Mouse (Mus musculus) brown adipose tissue, adult 24 weeks (tissue): Measurements from ENCODE around the gene Fscn2. TPM values are rescaled to one million over a fixed set of nuclear protein-coding genes. Genes with fewer than 3 reads are reported as not detected.
"Not testable (repeated sequence)": the region's sequence is repeated elsewhere in the genome, so short reads cannot be mapped to it uniquely, and the experiment has no call there.

ENCODE experiments used
- H3K27ac ChIP-seq: fragments of 200-500 bp; replicated peaks from 2 replicates; pipeline ENCODE4 v1.5.1; 2012; ENCODE audit warnings: low read depth, mild to moderate bottlenecking, low read length
- H3K4me1 ChIP-seq: fragments of 200-500 bp; 2 replicates; pipeline ENCODE4 v1.6.1; 2012; ENCODE audit warnings: low read length, mixed read lengths; ENCODE audit not compliant: control insufficient read depth, insufficient read depth, insufficient read length
- H3K4me3 ChIP-seq: fragments of 200-500 bp; 2 replicates; pipeline ENCODE4 v1.5.1; 2012; ENCODE audit warnings: low read depth, mild to moderate bottlenecking, low read length, moderate library complexity; ENCODE audit not compliant: insufficient read depth
- polyA plus RNA-seq: library from polyadenylated mRNA; stranded (reverse); fragments of >200 nt; gene quantifications from 2 replicates; pipeline ENCODE4 v1.2.4, GENCODE M21; 2012; ENCODE audit not compliant: missing spikeins, insufficient read depth, insufficient read length

The Fscn2 gene
- polyA plus RNA-seq, 1 experiment: not detected

DNA sequence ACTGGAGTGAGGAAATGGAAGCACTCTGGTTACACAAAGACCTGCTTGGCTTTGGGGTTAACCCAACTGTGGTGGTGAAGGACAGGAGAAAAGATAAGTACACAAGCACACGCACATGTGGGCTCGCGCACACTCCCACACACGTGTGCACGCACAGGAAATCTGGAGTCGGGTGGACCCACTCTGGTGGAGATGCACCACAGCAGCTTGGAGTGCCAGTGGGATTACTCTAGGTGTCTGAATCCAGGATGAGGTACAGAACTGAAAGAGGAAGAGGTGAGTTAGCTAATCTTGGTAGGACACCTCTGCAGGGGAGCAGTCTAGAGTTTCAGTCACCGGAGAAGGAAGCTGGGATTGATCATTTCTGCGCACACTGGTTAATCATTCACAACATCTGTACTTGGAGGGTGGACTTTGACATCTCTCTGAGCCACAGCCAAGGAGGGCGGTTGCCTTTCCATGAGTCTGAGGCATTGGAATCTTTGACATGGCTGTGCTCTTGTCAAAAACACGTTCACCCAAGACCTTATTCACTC, 21.3 kb upstream of the Fscn2 start:
- Histone ChIP-seq H3K27ac (no peak overlapping the region), H3K4me3 (no peak overlapping the region), H3K4me1 (no peaks in the 10 kb centered on the region)

GRCm38 (mm10) chr11:120341661-120342060, 19.7 kb upstream of the Fscn2 start:
- Histone ChIP-seq H3K4me3 (no peak overlapping the region), H3K4me1 (no peaks in the 10 kb centered on the region), H3K27ac (no peak overlapping the region)

DNA sequence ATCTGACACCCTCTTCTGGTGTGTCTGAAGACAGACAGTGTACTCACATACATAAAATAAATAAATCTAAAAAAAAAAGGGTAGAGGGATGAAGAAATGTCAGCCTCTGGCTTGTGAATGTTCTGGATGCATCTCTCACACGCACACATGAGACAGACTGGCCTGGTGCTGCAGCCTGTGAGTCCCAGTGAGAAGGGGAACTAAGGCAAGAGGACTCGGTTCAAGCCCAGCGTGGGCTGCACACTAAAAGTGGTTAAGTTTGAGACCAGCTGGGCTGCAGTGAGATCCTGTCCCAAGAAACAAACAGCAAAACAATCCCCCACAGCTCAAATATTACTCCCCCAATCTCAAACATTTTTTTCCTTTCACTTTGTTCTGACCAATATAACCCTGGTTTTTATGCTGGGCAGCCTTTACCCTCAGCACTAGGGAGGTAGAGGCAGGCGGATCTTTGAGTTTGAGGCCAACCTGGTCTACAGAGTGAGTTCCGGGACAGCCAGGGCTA, 18.6 kb upstream of the Fscn2 start:
- Histone ChIP-seq H3K4me1 (no peaks in the 10 kb centered on the region), H3K27ac (no peak overlapping the region), H3K4me3 (no peak overlapping the region)

DNA sequence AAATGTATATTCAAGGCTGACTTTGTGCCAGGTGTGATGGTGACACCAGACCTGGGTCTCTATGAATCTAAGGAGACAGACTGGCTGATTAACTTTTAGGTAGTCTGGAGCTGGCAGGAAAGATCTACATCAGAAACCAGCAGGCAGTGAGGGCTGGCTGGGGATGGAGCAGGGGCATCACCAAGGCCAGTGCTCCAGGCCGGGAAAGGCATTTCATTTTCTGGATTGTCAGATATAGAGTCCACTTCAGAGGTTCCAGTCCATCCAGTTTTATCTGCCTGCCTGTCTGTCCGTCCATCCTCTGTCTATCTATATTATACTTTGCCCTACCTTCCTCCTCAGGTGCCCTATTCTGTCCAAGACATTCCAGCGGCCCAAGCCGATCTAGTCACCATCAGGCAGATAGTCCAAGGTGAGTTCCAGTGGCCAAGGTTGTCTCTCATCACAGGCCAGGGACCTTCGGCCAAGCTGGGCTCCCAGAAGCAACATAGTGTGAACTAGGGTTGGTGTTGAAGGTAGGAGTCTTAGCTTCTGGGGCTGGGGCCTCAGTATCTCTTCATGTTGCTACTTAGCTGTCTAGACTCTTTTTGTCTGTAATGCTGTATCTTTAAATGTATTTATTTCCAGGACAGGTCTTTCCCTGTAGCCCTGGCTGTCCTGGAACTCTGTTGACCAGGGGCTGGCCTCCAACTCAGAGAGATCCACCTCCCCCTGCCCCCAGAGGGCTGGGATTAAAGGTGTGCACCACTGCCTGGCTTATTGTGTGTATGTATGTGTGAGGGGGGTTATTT, 17.6 kb upstream of the Fscn2 start:
- Histone ChIP-seq H3K4me3 (no peak overlapping the region), H3K27ac (no peak overlapping the region), H3K4me1 (no peaks in the 10 kb centered on the region)

- H3K4me1 ChIP-seq: no peaks in the 10 kb centered on the region
- H3K27ac ChIP-seq: no peak overlapping the region
- H3K4me3 ChIP-seq: no peak overlapping the region
These were observed 16.9 kb upstream of the Fscn2 start for GRCm38 (mm10) chr11:120344310-120344920.

DNA sequence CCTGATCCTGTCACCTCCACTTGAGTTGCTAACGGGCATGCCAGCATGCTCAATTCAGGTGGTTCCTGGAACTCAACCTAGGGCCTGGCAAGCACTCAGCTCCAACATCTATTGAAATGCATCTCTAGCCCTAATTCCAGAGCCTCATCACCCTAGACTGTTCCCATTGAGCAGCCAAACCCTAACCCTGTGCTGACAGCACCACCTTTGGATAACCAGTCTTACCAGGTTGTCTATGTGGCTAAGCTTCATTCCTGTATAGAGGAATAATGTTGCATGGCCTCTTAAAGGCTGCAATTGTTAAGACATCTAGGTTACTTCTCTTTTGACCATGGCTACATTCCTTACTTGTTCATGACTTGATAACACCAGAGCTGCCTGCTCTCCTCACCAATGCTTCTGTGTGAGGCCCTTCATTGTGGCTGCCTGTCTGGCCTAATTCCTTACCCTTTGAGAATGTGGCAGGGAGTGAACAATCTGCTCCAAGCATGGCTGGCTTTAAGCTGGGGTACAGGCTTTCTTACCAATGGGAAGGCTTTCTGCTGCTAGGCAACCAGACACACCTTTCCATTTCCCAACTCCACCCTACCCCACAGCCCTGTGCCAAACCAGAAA, 16.2 kb upstream of the Fscn2 start:
- peak overlapping the region; percentile 36 for H3K4me3 ChIP-seq
- H3K4me1 ChIP-seq: no peaks in the 10 kb centered on the region
- no peak overlapping the region for H3K27ac ChIP-seq

DNA sequence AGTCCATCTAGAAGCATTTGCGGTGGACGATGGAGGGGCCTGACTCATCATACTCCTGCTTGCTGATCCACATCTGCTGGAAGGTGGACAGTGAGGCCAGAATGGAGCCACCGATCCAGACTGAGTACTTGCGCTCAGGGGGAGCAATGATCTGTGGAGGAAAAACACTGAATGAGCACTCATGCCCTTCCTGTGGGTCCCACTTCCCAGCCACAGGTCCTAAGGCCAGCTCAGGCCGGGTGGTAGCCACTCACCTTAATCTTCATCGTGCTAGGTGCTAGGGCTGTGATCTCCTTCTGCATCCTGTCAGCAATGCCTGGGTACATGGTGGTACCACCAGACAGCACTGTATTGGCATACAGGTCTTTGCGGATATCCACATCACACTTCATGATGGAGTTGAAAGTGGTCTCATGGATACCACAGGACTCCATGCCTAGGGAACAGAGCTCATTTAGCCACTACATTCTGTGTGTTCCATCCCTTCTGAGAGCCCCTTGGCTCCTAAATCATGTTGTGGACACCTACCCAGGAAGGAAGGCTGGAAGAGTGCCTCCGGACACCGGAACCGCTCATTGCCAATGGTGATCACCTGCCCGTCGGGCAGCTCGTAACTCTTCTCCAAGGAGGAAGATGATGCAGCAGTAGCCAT, 14.8 kb upstream of the Fscn2 start:
- H3K27ac ChIP-seq: 0 out of 2 replicates have a peak overlapping the region, but pooled peaks have one; percentile 24
- H3K4me3 ChIP-seq: peak overlapping the region; percentile 48
- H3K4me1 ChIP-seq: not testable (repeated sequence)

DNA sequence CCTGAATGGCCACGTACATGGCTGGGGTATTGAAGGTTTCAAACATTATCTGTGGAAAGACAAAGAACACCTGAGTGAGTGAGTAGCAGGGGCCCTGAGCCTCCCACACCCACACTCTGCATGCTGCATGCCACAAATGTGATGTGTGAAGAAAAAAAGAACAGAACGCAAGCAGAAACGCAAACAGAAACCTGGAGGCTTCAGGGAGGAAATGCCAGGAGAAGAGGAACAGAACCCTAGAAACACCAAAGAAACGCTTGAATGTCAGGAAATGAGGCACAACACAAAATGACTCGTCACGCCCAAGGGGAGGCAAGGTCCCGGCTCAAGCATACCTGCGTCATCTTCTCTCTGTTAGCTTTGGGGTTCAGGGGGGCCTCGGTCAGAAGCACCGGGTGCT, 14.0 kb upstream of the Fscn2 start:
- H3K27ac ChIP-seq: peak overlapping the region; percentile 99
- peak overlapping the region; percentile 100 for H3K4me3 ChIP-seq
- H3K4me1 ChIP-seq: peaks cover 4% of the 10 kb centered on the region; the same call in 1 of the 2 replicates

DNA sequence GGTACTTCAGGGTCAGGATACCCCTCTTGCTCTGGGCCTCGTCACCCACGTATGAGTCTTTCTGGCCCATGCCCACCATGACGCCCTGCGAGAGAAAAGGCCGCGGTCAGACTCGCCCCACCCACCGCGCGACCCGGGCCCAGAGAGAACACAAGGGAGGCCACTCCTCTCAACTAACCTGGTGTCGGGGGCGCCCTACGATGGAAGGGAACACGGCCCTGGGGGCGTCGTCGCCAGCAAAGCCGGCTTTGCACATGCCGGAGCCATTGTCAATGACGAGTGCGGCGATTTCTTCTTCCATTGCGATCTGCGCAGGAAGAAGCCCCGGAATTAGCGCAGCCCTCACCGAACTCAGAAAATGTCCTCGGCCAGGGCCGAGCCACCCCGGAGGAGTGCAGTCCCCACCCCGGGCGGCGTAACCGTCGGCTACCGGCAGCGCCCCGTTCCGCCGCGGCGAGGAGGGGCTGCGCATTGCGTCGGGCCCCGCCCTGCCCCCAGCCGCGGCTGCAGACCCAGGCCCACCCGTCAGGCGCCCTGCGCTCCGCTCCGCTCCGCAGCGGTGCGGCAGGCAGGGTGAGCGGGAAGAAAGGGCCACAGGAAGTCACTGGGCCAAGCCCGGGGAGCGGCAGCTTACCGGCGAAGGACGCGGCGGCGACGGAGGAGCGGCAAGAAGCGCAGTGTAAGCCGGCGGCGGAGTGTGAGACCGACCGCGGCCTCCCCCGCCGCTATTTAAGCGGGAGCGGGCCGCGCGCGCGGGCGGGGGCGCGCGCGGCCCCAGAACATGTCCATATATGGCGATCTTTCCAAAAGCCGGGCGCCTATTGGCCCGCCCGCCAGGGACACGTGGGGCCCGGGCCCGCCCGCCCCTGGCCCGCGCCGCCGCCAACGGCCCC, 13.3 kb upstream of the Fscn2 start, which contains the start of gene Actg1:
TSS of gene Actg1 (minus strand) at position 752 of the 893 bp plus-strand sequence.
- Histone ChIP-seq H3K4me3 (peak within 1 kb of the TSS; percentile 100), H3K27ac (peak within 1 kb of the TSS; percentile 100), H3K4me1 (peaks cover 8% of the 10 kb centered on the region; the same call in 1 of the 2 replicates)

DNA sequence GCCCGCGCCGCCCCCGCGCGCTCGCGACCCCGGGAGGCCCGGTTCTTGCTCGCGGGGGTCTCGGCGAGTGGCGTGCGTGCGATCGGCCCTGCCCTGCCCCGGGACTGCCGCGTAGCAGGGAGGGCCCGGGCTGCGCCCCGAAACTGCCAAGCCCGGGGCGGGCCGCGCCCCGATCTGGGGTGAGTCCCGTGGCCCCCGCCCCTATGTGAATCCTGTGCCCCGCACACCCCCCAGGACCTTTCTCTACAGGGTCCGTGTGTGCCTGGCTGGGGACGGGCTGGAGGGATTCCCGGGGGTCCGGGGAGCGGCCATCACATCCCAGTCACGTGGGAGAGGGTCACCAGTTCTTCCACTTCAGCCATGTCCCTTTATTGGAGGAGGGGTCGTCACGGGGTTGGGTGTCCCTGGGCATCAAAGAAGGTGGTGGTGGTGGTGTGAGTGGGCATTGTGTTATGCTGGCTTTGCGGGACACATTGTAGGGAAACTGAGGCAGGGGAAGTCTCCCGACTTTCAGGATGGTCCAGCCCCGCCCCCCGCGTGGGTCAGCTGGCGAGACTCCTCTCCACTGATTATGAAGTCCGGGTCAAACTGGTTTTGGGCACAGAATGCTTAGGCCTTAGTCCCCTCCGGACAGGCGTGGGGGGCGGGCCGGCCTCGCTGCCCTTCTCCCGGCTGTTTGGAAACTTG, 12.5 kb upstream of the Fscn2 start:
- peak overlapping the region; percentile 99 for H3K4me3 ChIP-seq
- H3K27ac ChIP-seq: peak overlapping the region; percentile 100
- peaks cover 8% of the 10 kb centered on the region; the same call in 1 of the 2 replicates for H3K4me1 ChIP-seq

DNA sequence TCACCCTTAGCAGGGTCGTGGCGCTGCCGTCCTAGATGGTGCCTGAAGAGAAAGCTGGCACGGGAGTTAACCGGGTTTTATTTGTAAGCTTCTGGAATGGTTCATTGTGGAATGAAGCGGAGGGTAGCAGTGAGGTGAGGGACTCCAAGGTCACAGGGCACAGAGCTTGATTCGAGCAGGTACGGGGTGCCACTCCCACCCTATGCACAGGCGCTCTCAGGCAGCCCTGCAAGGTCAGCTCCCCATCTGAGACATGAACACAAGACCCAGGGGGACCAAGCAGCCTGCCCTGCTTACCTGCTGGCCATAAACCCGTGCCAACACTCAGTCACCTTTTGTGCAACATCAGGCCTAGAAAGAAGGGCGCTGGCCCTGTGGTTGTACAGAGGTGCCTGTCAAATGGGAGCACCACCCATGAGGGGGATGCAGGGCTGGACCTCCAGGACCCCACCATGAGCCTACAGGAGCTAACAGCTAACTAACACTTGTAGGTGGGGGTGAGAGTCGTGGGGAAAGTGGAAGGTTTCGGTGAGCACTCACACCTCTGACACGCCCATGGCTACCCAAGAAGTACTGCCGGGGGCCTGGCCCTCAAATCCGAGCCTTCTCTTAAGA, 11.9 kb upstream of the Fscn2 start:
- peak overlapping the region; percentile 99 for H3K4me3 ChIP-seq
- peaks cover 8% of the 10 kb centered on the region; the same call in 1 of the 2 replicates for H3K4me1 ChIP-seq
- H3K27ac ChIP-seq: peak overlapping the region; percentile 100

GRCm38 (mm10) chr11:120349986-120350702, 11.2 kb upstream of the Fscn2 start:
- peaks cover 8% of the 10 kb centered on the region; the same call in 1 of the 2 replicates for H3K4me1 ChIP-seq
- peak overlapping the region; percentile 100 for H3K27ac ChIP-seq
- peak overlapping the region; percentile 99 for H3K4me3 ChIP-seq
